Mouse (Mus musculus) midbrain, embryonic 12.5 days (tissue): Measurements from ENCODE around the gene Carhsp1. TPM values are rescaled to one million over a fixed set of nuclear protein-coding genes. Genes with fewer than 3 reads are reported as not detected.

Experiments used
- ATAC-seq: fragments of 200-750 bp; cut with Nextera tagmentation; 2 replicates; pipeline ENCODE4 v1.8.0; 2017; ENCODE audit warnings: low read depth, moderate TSS enrichment, moderate library complexity; ENCODE audit not compliant: low FRiP score
- H3K27ac ChIP-seq: fragments of 300-500 bp; sonication (generic); replicated peaks from 2 replicates; pipeline ENCODE4 v1.5.1; 2016; ENCODE audit warnings: mild to moderate bottlenecking
- H3K27me3 ChIP-seq: fragments of 300-500 bp; sonication (generic); 2 replicates; pipeline ENCODE4 v1.6.1; 2016; ENCODE audit warnings: mild to moderate bottlenecking
- H3K36me3 ChIP-seq: fragments of 300-500 bp; sonication (generic); 2 replicates; pipeline ENCODE4 v1.6.1; 2016
- H3K4me1 ChIP-seq: fragments of 300-500 bp; sonication (generic); 2 replicates; pipeline ENCODE4 v1.6.1; 2016
- H3K4me2 ChIP-seq: fragments of 300-500 bp; sonication (generic); replicated peaks from 2 replicates; pipeline ENCODE4 v1.6.1; 2016; ENCODE audit warnings: mild to moderate bottlenecking, moderate library complexity
- H3K4me3 ChIP-seq: fragments of 300-500 bp; sonication (generic); 2 replicates; pipeline ENCODE4 v1.5.1; 2016; ENCODE audit warnings: mild to moderate bottlenecking
- H3K9ac ChIP-seq: fragments of 300-500 bp; sonication (generic); replicated peaks from 2 replicates; pipeline ENCODE4 v1.6.1; 2016; ENCODE audit warnings: mild to moderate bottlenecking, moderate library complexity
- H3K9me3 ChIP-seq: fragments of 300-500 bp; sonication (generic); 2 replicates; pipeline ENCODE4 v1.6.1; 2016; ENCODE audit warnings: mild to moderate bottlenecking
- WGBS: fragments of 180-500 bp; shearing (Covaris S2); methylation state at CpG from one replicate; pipeline ENCODE4 v1.1.7; 2016; 5-methylcytosine and 5-hydroxymethylcytosine counted together
- polyA plus RNA-seq: library from polyadenylated mRNA; unstranded; fragments of >200 nt; fragmentation: Nextera tagmentation; extraction: Ambion mirVana; gene quantifications from 2 replicates; pipeline ENCODE4 v1.2.1, GENCODE M21; 2016

Gene Carhsp1
- polyA plus RNA-seq, 1 experiment from 2014 or later: 255 TPM

GRCm38 (mm10) chr16:8658764-8659163 is 13.2 kb downstream of the Carhsp1 start:
- Histone ChIP-seq H3K4me2 (no peak overlapping the region), H3K36me3 (peaks cover 82% of the 10 kb centered on the region), H3K27ac (no peak overlapping the region), H3K27me3 (no peaks in the 10 kb centered on the region), H3K4me3 (no peak overlapping the region), H3K9ac (no peak overlapping the region), H3K9me3 (no peaks in the 10 kb centered on the region), H3K4me1 (peaks cover 4% of the 10 kb centered on the region; the same call in 1 of the 2 replicates)
- no peak for ATAC-seq
- 87% methylated on average over 4 of the region's 4 CpGs for WGBS

DNA sequence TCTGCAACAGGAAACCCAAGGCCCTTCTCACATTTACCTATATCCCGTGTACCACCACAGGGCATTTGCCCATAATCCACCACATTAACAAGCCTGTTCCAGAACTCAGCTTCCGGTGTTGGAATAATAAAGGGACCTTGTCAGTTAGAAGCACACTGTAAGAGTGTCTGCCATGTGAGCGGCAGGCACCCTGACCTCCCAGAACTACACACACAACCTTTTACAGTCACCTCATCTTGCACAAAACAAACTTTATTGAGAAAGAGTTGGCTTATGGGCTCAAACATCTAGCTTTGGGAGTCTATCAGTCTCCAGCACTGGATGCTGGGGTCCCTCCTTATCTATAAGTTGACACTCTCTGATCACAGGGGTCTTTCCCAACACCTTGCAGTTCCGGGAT is 13.6 kb downstream of the Carhsp1 start:
- H3K9me3 ChIP-seq: no peaks in the 10 kb centered on the region
- no peak overlapping the region for H3K4me2 ChIP-seq
- no peak overlapping the region for H3K27ac ChIP-seq
- 0 out of 2 replicates have a peak, but pooled peaks cover 4% of the 10 kb centered on the region for H3K4me1 ChIP-seq
- no peak overlapping the region for H3K9ac ChIP-seq
- no peak overlapping the region for H3K4me3 ChIP-seq
- H3K36me3 ChIP-seq: peaks cover 78% of the 10 kb centered on the region
- no peaks in the 10 kb centered on the region for H3K27me3 ChIP-seq
- no peak for ATAC-seq
- WGBS: 88% methylated on average over 4 of the region's 4 CpGs

DNA sequence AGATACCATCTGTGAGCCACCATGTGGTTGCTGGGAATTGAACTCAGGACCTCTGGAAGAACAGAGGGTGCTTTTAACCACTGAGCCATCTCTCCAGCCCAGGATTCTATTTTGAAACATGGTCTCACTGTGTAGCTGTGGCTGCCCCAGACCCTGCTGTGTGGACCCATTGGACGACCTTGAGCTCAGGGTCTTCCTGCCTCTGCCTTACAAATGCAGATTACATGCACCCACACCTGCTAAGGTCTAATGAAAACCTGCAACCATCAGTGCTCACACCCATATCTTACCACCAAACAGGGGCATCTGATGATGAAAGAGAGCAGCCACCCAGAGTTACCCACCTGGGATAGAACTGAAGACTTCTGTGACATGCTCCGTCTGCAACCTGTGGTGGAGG is 15.7 kb downstream of the Carhsp1 start:
- no peak for ATAC-seq
- Histone ChIP-seq H3K27me3 (no peaks in the 10 kb centered on the region), H3K4me1 (no peaks in the 10 kb centered on the region), H3K36me3 (peaks cover 78% of the 10 kb centered on the region), H3K4me2 (no peak overlapping the region), H3K4me3 (no peak overlapping the region), H3K9ac (no peak overlapping the region), H3K27ac (no peak overlapping the region), H3K9me3 (no peaks in the 10 kb centered on the region)
- 86% methylated on average over 2 of the region's 2 CpGs for WGBS

- H3K9me3 ChIP-seq: no peaks in the 10 kb centered on the region
- no peak overlapping the region for H3K4me3 ChIP-seq
- no peak overlapping the region for H3K4me2 ChIP-seq
- H3K27me3 ChIP-seq: no peaks in the 10 kb centered on the region
- peaks cover 79% of the 10 kb centered on the region for H3K36me3 ChIP-seq
- WGBS: 86% methylated on average over 9 of the region's 9 CpGs
- no peak for ATAC-seq
- H3K27ac ChIP-seq: no peak overlapping the region
- no peaks in the 10 kb centered on the region for H3K4me1 ChIP-seq
- no peak overlapping the region for H3K9ac ChIP-seq
Observed at GRCm38 (mm10) chr16:8655599-8655998, 16.4 kb downstream of the Carhsp1 start.

GRCm38 (mm10) chr16:8655108-8655507 is 16.8 kb downstream of the Carhsp1 start:
- Histone ChIP-seq H3K4me1 (no peaks in the 10 kb centered on the region), H3K36me3 (peaks cover 76% of the 10 kb centered on the region), H3K9ac (no peak overlapping the region), H3K4me3 (no peak overlapping the region), H3K27ac (no peak overlapping the region), H3K27me3 (no peaks in the 10 kb centered on the region), H3K9me3 (no peaks in the 10 kb centered on the region), H3K4me2 (no peak overlapping the region)
- WGBS: 90% methylated on average over 6 of the region's 6 CpGs
- no peak for ATAC-seq

DNA sequence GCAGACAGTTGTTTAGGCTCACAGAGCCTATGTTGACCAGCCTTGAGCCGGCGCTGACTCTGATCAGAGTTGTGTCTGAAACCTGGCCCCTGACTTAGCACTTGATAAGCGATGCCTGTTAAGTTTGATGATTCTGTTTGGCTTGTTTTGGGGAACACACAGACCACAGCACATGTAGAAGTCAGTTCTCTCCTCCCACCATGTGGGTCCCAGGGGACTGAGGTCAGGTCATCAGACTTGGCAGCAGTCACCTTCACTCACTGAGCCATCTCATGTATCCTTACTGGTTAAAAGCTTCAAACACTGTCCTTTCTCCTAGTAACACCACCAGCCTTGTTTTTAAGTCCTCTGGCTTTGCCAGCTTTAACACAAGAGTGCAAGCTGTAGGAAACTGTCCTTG is 21.9 kb downstream of the Carhsp1 start:
- peaks cover 85% of the 10 kb centered on the region for H3K36me3 ChIP-seq
- ATAC-seq: no peak
- H3K4me3 ChIP-seq: no peak overlapping the region
- no peak overlapping the region for H3K27ac ChIP-seq
- no peaks in the 10 kb centered on the region for H3K4me1 ChIP-seq
- no peak overlapping the region for H3K9ac ChIP-seq
- no peak overlapping the region for H3K4me2 ChIP-seq
- H3K9me3 ChIP-seq: no peaks in the 10 kb centered on the region
- no peaks in the 10 kb centered on the region for H3K27me3 ChIP-seq
- 99% methylated on average over 3 of the region's 3 CpGs for WGBS

GRCm38 (mm10) chr16:8645546-8645945 is 26.4 kb downstream of the Carhsp1 start:
- Histone ChIP-seq H3K9me3 (no peaks in the 10 kb centered on the region), H3K9ac (no peak overlapping the region), H3K36me3 (peaks cover 81% of the 10 kb centered on the region), H3K4me1 (no peaks in the 10 kb centered on the region), H3K4me3 (no peak overlapping the region), H3K27me3 (no peaks in the 10 kb centered on the region), H3K4me2 (no peak overlapping the region), H3K27ac (no peak overlapping the region)
- 91% methylated on average over 6 of the region's 6 CpGs for WGBS
- no peak for ATAC-seq

GRCm38 (mm10) chr16:8643855-8644254 is 28.1 kb downstream of the Carhsp1 start:
- no peak overlapping the region for H3K4me2 ChIP-seq
- 75% methylated on average over 2 of the region's 2 CpGs for WGBS
- H3K27ac ChIP-seq: no peak overlapping the region
- peaks cover 67% of the 10 kb centered on the region for H3K36me3 ChIP-seq
- H3K4me1 ChIP-seq: peaks cover under 1% of the 10 kb centered on the region; the same call in 1 of the 2 replicates
- H3K9ac ChIP-seq: no peak overlapping the region
- H3K27me3 ChIP-seq: no peaks in the 10 kb centered on the region
- H3K9me3 ChIP-seq: no peaks in the 10 kb centered on the region
- no peak overlapping the region for H3K4me3 ChIP-seq
- ATAC-seq: peak; percentile 65; the same call in 1 of the 2 replicates

- Histone ChIP-seq H3K9me3 (no peaks in the 10 kb centered on the region), H3K4me1 (peaks cover 22% of the 10 kb centered on the region), H3K27ac (no peak overlapping the region), H3K9ac (no peak overlapping the region), H3K4me3 (no peak overlapping the region), H3K36me3 (peaks cover 41% of the 10 kb centered on the region), H3K4me2 (no peak overlapping the region), H3K27me3 (no peaks in the 10 kb centered on the region)
- WGBS: 93% methylated on average over 11 of the region's 11 CpGs
- no peak for ATAC-seq
Observed at GRCm38 (mm10) chr16:8639466-8640191, 32.3 kb downstream of the Carhsp1 start.

GRCm38 (mm10) chr16:8638131-8638530 is 33.8 kb downstream of the Carhsp1 start:
- Histone ChIP-seq H3K9me3 (no peaks in the 10 kb centered on the region), H3K27me3 (no peaks in the 10 kb centered on the region), H3K36me3 (peaks cover 29% of the 10 kb centered on the region), H3K27ac (peak overlapping the region; percentile 81; the same call in 1 of the 2 replicates), H3K9ac (peak overlapping the region; percentile 86), H3K4me3 (peak overlapping the region; percentile 62), H3K4me2 (peak overlapping the region; percentile 77), H3K4me1 (peaks cover 22% of the 10 kb centered on the region)
- WGBS: 45% methylated on average over 7 of the region's 7 CpGs
- no peak for ATAC-seq

DNA sequence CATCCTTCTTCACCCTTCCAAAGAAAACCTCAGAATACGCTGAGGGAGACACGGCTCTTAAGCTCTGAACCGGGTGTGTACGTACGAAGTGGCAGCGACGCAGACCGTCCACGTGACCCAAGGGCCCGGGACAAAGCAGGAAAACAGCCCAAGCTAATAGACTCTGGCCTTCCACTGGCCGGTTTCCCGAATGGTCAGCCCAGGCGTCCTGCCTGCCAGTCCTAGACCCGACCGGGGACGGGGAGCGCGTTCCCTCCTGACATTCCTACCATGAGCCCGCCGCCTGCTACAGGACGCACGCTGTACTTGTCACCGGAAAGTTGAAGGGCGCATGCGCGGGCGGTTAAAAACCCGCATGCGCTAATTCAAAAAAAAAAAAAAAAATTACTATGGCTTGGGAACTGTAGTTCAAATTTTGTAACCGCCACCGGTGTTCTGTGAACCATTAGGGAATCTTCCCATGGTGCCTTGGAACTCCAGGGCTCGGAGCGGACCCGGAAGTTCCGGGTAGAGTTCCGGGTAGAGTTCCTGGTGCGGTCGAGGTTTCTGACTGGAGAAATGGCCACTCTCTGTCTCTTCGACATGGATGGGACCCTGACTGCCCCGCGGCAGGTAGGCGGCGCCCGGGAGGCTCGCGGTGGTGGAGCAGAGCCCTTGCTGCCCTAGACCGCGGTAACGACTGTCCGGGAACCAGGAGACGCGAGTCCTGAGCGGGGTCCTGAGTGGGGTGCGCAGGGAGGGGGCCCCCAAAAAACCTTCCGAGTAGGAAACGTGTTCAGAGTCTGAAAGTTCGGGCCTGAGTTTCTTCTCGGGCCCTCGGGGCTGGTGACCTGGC is 34.5 kb downstream of the Carhsp1 start, which contains the start of the genes Pmm2 and Tmem186:
Pmm2 (plus strand) TSS at position 458 of the 835 bp plus-strand sequence.
Tmem186 (minus strand) TSS at position 496 of the 835 bp plus-strand sequence.
- Histone ChIP-seq H3K27me3 (no peaks in the 10 kb centered on the region), H3K9me3 (no peaks in the 10 kb centered on the region), H3K9ac (peak within 1 kb of the TSS; percentile 86), H3K36me3 (peaks cover 22% of the 10 kb centered on the region), H3K4me3 (peak within 1 kb of the TSS; percentile 62), H3K27ac (peak within 1 kb of the TSS; percentile 81), H3K4me1 (peaks cover 22% of the 10 kb centered on the region), H3K4me2 (peak within 1 kb of the TSS; percentile 77)
- peak; percentile 92 for ATAC-seq
- under 1% methylated on average over 59 of the region's 59 CpGs for WGBS

DNA sequence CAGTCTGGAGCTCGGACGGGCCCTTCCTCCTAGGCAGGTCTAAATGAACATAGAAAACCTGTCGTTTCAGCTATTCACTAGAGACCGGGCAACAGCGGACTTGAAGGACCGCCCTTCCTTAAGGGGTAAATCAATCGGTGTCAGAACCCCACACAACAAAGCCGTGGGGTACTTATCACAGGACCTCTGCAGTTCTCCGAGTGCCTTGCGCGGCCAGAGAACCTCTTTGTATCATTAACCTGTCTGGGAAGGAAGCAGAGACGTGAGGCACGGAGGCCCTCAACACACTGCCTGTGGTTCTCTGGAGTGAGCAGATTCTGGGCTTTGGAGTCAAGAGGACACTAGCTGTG is 35.1 kb downstream of the Carhsp1 start:
- H3K9ac ChIP-seq: peak overlapping the region; percentile 86
- no peaks in the 10 kb centered on the region for H3K9me3 ChIP-seq
- H3K4me1 ChIP-seq: peaks cover 22% of the 10 kb centered on the region
- no peaks in the 10 kb centered on the region for H3K27me3 ChIP-seq
- ATAC-seq: no peak; the same call in none of the 2 replicates
- H3K4me2 ChIP-seq: peak overlapping the region; percentile 77
- under 1% methylated on average over 13 of the region's 13 CpGs for WGBS
- peak overlapping the region; percentile 81 for H3K27ac ChIP-seq
- peaks cover 26% of the 10 kb centered on the region for H3K36me3 ChIP-seq
- H3K4me3 ChIP-seq: peak overlapping the region; percentile 62
